Mouse (Mus musculus): ENCODE data around the gene Spata31d1a. TPM values are rescaled to one million over a fixed set of nuclear protein-coding genes. Genes with fewer than 3 reads are reported as not detected.
"Not testable (repeated sequence)": the region's sequence is repeated elsewhere in the genome, so short reads cannot be mapped to it uniquely, and the experiment has no call there.

Spata31d1a gene
- total RNA-seq, 2 experiments from 2014 or later = 0.05 to 0.07 TPM

DNA sequence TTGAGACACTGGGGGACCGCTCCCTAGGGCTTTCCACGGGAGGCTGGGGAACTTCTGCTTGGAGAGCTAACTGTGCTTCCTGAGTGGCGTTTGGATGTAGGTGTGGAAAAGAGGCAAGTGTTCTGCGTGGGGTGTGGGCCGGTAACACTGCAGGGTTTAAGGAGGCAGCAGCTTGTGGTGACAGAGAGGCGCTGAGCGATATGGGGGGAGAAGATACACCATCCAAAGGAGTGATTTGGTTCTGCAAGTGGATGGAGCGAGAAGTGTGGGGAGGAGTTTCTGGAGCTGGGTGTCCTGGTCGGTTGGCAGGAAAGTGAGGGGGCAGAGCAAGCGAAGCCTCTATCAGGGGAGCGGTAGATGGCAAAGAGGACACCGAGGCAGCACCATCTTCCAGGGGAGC is 6.6 kb downstream of the Spata31d1a start:
- DNase-seq (ENCODE audit: low spot score in 2 of 2) = no peak

DNA sequence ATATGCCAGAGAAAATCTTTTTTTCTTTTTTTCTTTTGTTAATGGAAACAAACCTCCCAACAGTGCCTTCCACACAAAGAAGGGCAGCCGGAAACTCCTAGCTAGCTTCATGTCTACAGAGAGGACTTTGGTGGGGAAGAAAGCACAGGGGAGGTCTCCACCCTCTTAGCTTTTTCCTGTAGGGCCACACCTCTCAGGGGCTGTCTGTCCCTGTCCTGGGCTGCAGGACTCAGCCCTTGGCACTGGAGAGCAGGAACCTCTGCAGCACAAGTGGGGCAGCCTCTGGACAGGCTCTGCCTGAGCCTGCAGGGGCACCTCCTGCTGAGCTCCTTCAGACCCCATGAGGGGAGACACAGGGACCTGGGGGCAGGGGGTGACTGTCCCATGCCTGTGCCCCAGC is 10.0 kb downstream of the Spata31d1a start:
- not testable (repeated sequence) for DNase-seq (ENCODE audit: low spot score in 2 of 2)

DNA sequence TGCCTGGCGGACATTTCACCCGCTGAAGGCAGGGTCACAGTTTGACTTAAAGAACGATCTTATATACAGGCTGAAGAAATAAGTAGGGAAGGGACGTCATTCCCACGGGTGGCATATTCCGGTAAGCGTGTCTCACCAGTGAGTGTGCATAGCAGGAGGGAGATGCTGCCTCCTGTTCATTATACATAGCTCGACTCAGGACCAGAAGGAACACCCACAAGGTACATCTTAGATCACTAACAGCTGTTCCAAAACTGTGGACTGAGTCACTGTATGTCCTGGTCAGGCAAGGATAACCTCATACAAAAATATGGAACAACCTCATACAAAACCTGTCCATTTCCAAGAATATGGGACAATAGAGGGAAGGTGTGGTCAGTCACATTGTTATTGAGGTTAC is 11.0 kb downstream of the Spata31d1a start:
- no peak for DNase-seq (ENCODE audit: low spot score in 2 of 2)

DNA sequence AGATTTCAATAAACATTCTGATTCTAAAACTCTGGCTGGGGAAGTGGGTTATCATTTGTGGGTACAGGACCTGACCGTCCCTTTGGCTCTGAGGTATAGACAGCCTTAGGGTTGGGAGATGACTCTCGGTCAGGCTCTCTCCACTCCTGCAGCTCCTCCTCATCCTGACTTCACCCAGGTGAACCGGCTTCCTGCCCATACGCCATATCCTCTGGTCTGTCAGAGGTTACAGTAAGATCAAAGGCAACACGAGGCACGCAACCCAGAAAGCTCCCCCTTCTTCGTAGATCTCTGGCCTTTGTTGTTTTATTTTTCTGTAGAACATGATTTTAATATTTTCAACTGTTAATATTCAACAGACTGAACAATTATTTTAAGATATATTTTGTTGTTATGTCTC is 14.3 kb downstream of the Spata31d1a start:
- no peak for DNase-seq (ENCODE audit: low spot score in 2 of 2)

DNA sequence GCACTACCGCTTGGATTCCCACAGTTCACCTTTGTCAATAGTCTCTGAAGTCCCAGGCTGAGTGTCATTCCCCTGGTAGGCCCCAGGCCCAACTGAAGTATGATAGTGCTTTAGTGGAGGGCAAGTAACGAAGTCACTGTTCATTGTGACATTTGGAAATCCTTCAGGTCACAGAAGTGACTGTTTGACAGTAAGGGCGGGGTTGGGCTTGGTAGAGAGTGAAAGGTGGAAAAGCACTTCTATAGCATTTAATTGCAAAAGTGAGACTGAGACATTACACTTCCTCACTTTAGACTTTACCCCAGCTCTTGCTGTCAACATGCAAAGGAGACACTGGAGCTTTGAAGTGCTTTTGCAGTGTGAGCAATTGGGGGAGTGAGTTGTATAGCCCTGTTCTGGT is 16.1 kb downstream of the Spata31d1a start, which contains the start of gene 4921517D22Rik:
4921517D22Rik (minus strand) TSS at position 101 of the 400 bp plus-strand sequence.
- DNase-seq (ENCODE audit: low spot score in 2 of 2) = no peak

DNA sequence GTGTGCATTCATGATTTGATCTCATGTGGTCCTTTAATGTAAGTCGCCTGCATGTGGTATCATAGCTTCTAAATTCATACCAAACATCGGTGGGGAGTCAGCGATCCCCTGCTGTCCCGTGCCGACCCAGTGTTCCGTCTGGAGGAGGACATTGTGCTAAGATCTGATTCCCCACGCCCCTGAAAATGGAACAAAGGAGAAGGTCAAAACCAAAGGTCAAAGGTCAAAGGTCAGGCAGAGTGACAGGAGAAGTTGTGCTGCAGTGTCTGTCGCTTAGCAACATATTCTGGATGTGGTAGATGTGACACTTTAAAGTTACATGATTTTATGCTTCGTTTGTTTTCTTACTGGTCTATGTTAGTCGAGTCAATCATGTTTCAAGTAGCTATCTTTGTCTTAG is 18.7 kb downstream of the Spata31d1a start:
- no peak for DNase-seq (ENCODE audit: low spot score in 2 of 2)

DNA sequence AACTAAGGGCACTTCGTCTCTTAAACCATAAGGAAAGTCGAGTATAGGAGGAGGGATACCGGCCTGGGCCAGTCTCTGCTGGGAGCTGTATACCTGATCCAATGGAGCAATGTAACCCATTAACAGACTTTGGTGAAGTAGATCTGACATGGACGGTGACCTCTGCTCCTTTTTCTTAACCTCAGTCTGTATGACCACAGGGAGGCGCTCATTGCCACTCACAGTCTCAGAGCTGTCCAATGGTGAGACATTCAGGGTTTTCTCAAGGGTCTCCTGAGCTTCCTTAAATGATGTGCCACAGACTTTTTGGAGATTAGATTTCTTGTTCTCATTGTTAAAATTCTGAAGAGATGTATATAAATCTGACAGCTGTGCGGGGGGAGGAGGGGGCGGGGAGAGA is 19.6 kb downstream of the Spata31d1a start:
- DNase-seq (ENCODE audit: low spot score in 2 of 2) = no peak

DNA sequence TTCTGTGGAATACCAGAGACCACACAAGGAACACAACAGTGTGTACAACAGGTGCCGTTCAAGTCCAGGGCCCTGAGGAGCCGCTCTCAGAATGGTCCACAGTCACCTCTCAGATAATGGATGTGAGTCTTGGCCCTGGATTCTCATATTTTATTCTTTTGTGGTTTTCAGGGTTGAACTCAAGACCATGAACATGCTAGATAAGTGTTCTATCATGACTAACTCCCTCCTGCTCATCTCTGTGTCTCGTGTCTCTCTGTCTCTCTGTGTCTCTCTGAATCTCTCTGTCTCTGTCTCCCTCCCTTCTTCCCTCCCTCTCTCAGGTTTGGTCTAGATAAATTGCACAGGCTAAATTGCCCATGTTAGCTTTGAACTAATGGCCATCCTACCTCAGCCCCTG is 20.3 kb downstream of the Spata31d1a start:
- DNase-seq (ENCODE audit: low spot score in 2 of 2) = no peak

DNA sequence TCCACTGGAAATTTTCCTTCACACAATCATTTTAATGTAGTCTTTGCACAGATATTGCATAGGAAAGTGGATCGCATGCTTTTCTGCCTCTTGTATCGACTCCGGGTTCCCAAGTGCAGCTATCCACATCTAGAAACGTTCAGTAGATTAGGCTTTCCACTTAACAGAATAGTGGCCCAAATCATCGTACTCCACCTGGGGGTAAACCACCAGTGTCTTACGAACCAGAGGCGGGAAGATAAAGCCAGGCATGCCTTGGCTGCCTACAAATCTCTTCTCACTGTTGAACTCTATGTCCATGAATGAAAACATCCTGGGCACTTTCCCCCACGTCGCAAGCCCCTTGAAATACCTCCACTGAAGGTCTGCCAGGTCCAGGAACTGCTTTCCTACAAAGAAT is 20.8 kb downstream of the Spata31d1a start:
- no peak for DNase-seq (ENCODE audit: low spot score in 2 of 2)

DNA sequence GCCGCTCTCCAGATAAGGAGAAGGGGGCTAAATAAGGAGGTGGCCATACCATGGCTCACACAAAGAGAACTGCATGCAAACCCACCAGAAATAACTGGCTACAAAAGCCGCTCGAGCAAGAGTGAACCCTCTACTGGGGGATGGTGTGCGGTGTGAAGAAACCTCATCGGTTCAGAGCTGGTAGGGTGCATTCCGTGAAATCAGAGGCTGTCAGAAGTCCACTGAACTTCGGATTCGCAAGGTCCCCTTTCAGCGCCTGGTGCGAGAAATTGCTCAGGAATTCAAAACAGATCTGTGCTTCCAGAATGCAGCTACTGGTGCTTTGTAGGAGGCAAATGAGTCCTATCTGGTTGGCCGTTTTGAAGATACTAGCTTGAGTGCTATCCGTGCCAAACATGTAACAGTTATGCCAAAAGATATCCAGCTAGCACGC is 21.8 kb downstream of the Spata31d1a start:
- DNase-seq (ENCODE audit: low spot score in 2 of 2) = no peak

DNA sequence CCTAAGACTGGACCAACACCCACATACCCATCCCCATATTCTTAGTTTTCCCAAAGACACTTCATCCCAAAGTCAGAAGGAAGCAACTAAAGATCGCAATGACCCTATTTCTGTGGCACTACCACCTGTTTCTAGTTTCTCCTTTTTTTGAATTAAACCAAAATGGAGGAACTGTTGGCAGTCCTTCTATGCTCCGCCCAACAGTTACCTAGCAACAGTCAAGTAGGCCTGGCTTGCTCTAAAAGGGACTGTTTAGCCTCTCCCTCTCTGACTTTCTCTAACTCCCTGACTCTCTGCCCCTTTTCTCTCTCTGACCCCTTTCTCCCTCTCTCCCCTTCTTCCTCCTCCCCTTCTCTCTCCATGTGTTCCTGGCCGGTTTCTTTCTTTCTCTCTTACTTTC is 24.9 kb downstream of the Spata31d1a start:
- DNase-seq (ENCODE audit: low spot score in 2 of 2) = no peak

DNA sequence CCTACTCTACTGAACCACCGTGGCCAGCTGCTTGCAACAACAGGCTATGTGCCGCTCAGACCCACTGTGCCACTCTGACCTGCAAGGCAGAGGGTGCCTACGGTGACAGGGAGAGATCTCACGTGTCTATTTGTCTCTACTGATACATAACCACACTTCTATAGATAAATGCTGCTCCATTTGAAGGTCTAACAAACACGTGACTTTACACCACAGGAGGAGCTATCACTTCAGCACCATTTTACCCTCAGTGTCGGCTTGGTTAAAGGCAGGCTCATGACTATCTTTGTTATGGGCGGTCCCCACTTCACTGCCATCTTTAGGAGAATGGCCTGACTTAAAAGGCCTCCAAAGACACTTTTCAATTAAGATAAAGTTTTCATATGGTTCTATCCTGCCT is 27.5 kb downstream of the Spata31d1a start:
- DNase-seq (ENCODE audit: low spot score in 2 of 2) = no peak

DNA sequence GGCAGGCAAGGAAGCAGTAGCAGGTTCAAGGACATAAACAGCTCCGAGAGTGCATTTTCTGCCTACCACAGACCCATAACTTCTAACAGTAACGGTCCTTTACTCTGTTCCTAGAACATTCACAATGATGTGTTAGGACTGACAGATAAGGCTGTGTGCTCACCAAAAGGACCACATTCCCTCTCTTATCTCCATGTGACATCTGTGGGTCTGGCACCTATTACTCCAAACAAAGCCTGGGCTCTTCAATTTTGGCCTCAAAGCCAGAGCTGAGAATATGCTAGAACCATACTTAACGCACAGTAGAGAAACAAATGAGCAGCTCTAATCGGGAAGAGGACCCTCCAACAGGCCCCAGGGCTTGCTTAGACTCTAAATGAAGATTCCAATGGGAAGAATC is 30.2 kb downstream of the Spata31d1a start:
- DNase-seq (ENCODE audit: low spot score in 2 of 2) = no peak

DNA sequence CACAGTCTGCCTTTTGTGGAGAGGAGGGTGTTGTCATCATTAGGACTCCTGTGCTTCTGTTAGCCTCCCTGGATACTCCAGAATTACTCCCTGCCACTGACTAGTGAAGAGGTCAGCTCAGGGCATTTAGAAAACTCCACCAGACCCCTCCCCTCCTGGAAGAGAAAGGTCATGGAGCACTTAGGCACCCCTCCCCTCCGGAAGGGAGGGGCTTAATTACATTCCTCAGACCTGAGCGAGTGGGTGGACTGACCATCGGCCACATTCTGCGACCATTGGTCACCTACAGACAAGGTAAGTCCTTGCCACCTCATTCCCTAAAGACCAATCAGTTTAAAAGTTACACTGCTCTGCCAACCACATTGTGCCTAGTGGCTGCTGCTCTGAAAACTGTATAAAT is 30.8 kb downstream of the Spata31d1a start:
- DNase-seq (ENCODE audit: low spot score in 2 of 2) = no peak

DNA sequence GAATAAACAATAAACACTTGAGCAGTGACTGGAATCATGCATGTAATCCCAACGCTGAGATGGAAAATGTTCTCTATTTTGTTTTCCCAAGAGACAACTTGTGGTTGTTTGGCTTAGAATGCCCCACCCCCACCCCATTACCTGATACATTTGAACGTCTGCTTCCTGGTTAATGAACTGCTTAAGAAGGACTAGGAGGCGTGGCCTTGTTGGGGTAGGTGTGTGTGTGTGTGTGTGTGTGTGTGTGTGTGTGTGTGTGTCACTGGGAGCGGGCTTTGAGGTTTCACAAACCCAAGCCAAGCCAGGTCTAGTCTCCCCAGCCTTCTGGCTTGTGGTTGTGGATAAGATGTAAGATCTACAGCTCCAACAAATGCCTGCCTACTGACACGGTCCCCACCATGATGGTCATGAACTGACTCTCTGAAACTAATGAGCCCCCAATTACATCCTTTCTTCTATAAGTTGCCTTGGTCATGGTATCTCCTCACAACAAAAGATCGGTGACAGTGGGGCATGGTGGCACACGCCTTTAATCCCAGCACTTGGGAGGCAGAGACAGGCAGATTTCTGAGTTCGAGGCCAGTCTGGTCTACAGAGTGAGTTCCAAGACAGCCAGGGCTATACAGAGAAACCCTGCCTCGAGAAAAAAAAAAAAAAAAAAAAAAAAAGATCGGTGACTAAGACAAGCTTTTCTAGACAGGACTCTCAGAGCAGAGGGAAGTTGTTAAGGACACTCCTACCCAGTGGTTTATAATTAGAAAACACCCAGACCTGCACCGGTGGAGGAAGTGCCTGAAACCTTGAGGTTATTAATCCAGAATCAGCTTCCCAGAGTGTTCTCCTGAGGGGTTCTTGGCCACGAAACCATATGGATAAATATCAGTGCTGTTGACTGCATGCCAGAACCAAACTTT is 33.6 kb downstream of the Spata31d1a start:
- DNase-seq (ENCODE audit: low spot score in 2 of 2) = peak; percentile 33 to 64

DNA sequence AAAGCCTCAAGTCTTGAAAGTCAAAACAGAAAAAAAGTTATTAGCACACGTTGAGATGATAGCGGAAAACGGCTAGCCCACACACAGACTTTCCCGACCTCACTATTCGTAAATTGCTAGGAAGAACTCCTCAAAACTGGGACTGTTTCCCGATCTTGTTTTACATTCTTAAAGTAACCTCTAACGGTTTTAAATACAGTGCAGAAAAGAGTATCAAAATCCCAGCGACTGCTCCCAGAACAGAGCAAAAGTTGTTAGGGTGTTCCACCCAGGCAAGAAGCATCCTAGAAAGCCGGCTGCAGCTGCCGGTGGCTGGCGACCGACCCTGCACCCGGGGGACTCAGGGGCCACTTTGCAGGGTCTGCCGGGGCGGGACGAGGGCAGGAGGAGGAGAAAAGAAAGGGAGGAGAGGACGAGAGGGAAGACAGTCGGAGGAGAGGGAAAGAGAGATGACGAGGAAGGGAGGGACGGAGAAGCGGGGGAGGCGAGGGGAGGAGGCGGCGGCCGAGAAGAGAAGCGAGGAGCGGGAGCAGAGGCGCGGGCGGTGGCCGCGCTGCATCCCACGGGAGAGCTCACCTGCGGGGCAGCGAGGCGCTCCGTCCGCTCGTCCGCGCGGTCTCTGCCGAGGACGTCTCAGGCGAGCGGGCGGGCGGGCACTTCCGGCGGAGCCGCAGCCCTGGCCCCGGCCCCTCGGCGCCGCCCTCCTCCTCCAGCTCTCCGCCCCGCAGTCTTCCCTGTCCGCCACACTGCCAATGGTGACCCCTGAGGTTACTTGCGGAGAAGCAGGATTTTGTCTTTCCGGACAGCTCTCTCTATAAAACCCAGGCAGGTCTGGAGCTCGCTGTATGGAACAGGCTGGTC is 34.7 kb downstream of the Spata31d1a start, which contains the start of gene Golm1:
Golm1 (minus strand) TSS at position 661 of the 861 bp plus-strand sequence.
- peak; percentile 49 to 71 for DNase-seq (ENCODE audit: low spot score in 2 of 2)

DNA sequence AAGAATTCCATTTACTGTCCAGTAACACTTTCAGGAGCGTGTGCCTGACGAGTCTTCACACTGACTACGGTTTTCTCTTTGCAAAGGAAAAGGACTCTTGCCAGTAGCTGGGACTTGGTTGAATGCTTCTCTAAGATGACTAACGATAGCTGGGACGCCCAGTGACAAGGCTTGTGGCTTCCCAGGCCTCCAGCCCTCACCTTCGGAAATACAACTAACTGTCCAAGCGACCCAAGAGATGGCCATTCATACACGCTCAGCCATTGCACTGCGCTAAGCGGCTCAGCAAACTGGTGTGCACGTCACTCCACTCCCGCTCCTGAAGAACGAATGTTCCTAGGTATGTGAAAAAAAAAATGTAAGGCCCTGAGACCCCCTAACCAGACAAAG is 35.4 kb downstream of the Spata31d1a start:
- no peak for DNase-seq (ENCODE audit: low spot score in 2 of 2)

DNA sequence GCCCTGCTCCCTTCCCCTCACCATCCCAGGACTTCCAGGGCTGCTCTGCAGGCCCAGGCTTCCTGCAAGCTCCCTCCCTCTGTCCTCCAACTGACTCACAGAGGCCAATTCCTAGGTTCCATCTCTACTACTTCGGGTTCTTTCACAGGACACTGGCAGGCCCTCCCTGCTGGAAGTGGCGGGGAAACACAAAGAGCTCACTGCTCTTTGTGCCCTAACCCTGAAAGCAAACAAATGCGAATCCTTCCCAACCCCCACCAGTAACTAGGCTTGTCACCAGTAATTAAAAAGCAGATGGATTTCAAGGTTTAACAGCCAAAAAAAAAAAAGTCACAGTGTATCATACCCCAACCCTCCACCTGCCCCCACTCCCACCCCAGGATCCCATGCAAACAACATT is 35.9 kb downstream of the Spata31d1a start:
- DNase-seq (ENCODE audit: low spot score in 2 of 2) = no peak

DNA sequence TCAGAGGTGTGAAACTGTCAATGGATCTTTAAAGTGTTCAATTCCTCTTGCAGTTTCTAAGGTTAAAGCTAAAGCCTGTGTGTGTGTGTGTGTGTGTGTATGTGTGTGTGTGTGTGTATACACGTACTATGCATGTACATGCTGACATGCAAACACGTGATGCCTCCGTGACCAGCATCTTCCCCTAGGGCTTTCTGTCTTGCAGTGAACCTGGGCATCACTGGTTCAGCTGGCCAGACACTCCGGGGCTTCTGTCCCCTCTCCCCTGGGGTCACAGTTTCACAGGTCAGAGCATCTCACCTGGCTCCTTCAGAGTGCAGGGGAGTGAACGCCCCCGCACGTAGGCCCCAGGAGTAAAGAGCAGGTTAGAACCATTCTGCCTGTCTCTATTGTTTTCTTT is 36.5 kb downstream of the Spata31d1a start:
- no peak for DNase-seq (ENCODE audit: low spot score in 2 of 2)

DNA sequence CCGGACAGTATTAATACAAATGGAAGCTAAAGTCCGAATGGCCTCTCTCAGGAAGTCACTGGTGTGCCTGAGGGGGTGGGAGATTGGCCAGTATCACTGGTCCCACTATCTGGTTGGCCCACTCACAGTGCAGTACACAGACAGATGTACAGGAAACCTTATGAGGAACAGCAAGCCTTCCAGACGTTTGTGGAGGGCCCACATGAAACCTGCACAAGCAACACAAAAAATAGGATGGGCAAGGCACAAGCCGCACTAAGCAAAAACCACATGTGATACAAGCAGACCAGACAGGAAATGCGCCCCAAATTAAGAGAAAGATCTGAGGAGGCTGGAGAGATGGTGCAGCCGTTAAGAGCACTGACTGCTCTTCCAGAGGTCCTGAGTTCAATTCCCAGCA is 37.9 kb downstream of the Spata31d1a start:
- DNase-seq (ENCODE audit: low spot score in 2 of 2) = no peak

DNA sequence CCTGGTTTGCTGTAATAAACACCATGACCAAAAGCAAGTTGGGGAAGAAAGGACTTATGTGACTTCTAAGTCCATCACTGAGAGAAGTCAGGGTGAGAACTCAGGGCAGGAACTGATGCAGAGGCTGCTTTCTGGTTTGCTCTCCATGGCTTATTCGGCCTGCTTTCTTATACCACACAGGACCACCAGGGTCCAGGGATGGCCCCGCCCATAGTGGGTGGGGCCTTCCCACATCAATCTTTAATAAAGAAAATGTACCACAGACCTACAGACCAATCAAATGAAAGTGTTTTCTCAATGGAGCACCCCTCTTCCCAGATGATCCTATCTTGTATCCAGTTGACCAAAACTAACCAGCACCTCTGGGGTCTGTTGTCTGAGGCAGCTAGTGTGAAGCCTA is 38.6 kb downstream of the Spata31d1a start:
- no peak for DNase-seq (ENCODE audit: low spot score in 2 of 2)

DNA sequence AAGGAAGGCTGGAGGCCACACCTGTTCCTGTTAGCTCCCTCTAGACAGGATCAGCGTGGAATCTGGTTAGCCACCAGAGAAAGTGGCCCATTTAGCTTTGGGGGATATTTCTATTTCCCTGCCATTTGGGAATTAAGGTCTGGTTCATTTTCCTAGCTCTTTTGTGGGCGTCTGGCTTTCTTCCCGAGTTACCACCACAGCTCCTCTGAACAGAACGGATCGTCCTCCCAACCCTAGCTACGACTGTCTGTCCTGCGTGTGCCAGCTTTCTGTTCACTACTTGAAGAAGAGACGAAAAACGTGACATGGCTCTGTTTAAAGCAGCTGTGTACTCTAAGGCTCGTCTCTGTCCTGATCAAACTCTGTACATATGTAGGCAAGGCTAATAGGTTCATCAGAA is 40.2 kb downstream of the Spata31d1a start:
- no peak for DNase-seq (ENCODE audit: low spot score in 2 of 2)

Data from gastrocnemius, postnatal 4 days (tissue).